Mouse (Mus musculus) midbrain, embryonic 14.5 days (tissue): Measurements from ENCODE around the gene Litaf. TPM values are rescaled to one million over a fixed set of nuclear protein-coding genes. Genes with fewer than 3 reads are reported as not detected.
"Not testable (repeated sequence)": the region's sequence is repeated elsewhere in the genome, so short reads cannot be mapped to it uniquely, and the experiment has no call there.

Source experiments
- ATAC-seq: fragments of 200-750 bp; cut with Nextera tagmentation; 2 replicates; pipeline ENCODE4 v1.8.0; 2017; ENCODE audit warnings: moderate number of reproducible peaks, moderate library complexity; ENCODE audit not compliant: low FRiP score, low TSS enrichment
- DNase-seq: peaks from one replicate; pipeline ENCODE4 v3.0.0-alpha.2; 2015
- H3K27ac ChIP-seq: fragments of 300-500 bp; sonication (generic); replicated peaks from 2 replicates; pipeline ENCODE4 v1.5.1; 2014; ENCODE audit warnings: mild to moderate bottlenecking, low read depth, low read length, moderate library complexity
- H3K27me3 ChIP-seq: fragments of 300-500 bp; sonication (generic); 2 replicates; pipeline ENCODE4 v1.6.1; 2014; ENCODE audit warnings: low read length, control low read depth, mixed read lengths; ENCODE audit not compliant: control insufficient read depth, insufficient read depth
- H3K36me3 ChIP-seq: fragments of 300-500 bp; sonication (generic); 2 replicates; pipeline ENCODE4 v1.6.1; 2014; ENCODE audit warnings: low read length, control low read depth; ENCODE audit not compliant: control insufficient read depth, insufficient read depth
- H3K4me1 ChIP-seq: fragments of 300-500 bp; sonication (generic); 2 replicates; pipeline ENCODE4 v1.6.1; 2014; ENCODE audit warnings: mild to moderate bottlenecking, antibody characterized with exemption, low read length, control low read depth; ENCODE audit not compliant: control insufficient read depth, insufficient read depth
- H3K4me2 ChIP-seq: fragments of 300-500 bp; sonication (generic); 2 replicates; pipeline ENCODE4 v1.6.1; 2014; ENCODE audit warnings: mild to moderate bottlenecking, low read length, moderate library complexity
- H3K4me3 ChIP-seq: fragments of 300-500 bp; sonication (generic); replicated peaks from 2 replicates; pipeline ENCODE4 v1.5.1; 2014; ENCODE audit warnings: low read depth, low read length
- H3K9ac ChIP-seq: fragments of 300-500 bp; sonication (generic); replicated peaks from 2 replicates; pipeline ENCODE4 v1.6.1; 2014; ENCODE audit warnings: mild to moderate bottlenecking, low read length, moderate library complexity
- H3K9me3 ChIP-seq: fragments of 300-500 bp; sonication (generic); 2 replicates; pipeline ENCODE4 v1.6.1; 2016; ENCODE audit warnings: low read length, control low read depth, mixed read lengths; ENCODE audit not compliant: control insufficient read depth
- WGBS: fragments of 180-500 bp; shearing (Covaris S2); extraction: QIAGEN DNeasy Blood & Tissue Kit; methylation state at CpG from one replicate; pipeline ENCODE4 v1.1.7; 2014; 5-methylcytosine and 5-hydroxymethylcytosine counted together
- polyA plus RNA-seq: library from polyadenylated mRNA; unstranded; fragments of >200 nt; fragmentation: Nextera tagmentation; extraction: Ambion mirVana; gene quantifications from 2 replicates; pipeline ENCODE4 v1.2.1, GENCODE M21; 2014

Litaf gene
- polyA plus RNA-seq, 1 experiment from 2014 or later, result 32.0 TPM

DNA sequence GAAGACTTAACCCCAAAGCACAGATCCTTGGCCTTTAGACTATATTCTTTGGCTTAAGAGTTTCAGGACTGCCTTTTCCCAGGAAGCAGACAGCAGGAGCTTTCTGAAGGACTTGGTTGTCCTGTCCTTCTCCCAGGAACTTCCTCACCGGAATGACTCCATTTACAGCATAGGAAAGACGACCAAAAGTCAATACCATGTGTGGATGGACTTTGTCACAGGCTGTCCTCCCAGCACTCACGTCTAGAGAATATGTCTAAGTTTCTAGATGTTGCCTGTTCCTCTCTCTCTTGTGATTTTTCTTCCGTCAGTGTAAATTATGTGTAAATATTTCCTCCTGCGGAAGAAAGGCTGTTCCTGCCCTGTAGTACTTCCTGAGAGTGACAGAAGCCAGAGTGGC, 81.4 kb downstream of the Litaf start:
- Histone ChIP-seq H3K4me1 (no peaks in the 10 kb centered on the region), H3K4me2 (no peak overlapping the region), H3K9ac (no peak overlapping the region), H3K36me3 (no peaks in the 10 kb centered on the region), H3K4me3 (no peak overlapping the region), H3K27ac (no peak overlapping the region), H3K9me3 (no peaks in the 10 kb centered on the region), H3K27me3 (no peaks in the 10 kb centered on the region)
- no peak for ATAC-seq
- DNase-seq, result no peak
- 91% methylated on average over 5 of the region's 5 CpGs for WGBS

DNA sequence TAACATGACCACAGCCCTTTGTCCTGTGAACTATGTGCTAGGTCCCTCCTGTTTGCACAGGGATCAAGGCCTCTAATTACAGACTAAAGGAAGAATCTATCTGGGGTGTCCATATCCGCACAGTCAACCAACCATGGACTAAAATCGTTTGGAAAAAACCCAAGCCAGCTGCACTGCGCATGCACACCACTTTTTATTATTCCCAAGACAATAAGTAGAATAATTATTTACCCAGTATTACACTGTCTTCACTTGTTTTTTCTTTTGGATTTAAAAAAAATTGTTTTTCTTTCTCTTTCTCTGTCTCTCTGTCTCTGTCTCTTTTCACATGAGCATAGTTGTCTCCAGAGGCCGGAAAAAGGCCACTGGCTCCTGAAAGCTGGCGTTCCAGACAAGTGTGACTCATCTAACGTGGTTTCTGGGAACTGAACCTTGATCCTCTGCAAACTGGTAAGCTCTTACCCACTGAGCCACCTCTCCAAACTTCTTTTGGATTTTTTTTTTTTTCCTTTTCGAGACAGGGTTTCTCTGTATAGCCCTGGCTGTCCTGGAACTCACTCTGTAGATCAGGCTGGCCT, 84.4 kb downstream of the Litaf start:
- no peak overlapping the region for H3K9ac ChIP-seq
- 80% methylated on average over 7 of the region's 7 CpGs for WGBS
- no peak for ATAC-seq
- no peaks in the 10 kb centered on the region for H3K4me1 ChIP-seq
- DNase-seq, result no peak
- H3K36me3 ChIP-seq, result no peaks in the 10 kb centered on the region
- no peak overlapping the region for H3K4me2 ChIP-seq
- no peak overlapping the region for H3K4me3 ChIP-seq
- no peaks in the 10 kb centered on the region for H3K27me3 ChIP-seq
- no peak overlapping the region for H3K27ac ChIP-seq
- H3K9me3 ChIP-seq, result no peaks in the 10 kb centered on the region

DNA sequence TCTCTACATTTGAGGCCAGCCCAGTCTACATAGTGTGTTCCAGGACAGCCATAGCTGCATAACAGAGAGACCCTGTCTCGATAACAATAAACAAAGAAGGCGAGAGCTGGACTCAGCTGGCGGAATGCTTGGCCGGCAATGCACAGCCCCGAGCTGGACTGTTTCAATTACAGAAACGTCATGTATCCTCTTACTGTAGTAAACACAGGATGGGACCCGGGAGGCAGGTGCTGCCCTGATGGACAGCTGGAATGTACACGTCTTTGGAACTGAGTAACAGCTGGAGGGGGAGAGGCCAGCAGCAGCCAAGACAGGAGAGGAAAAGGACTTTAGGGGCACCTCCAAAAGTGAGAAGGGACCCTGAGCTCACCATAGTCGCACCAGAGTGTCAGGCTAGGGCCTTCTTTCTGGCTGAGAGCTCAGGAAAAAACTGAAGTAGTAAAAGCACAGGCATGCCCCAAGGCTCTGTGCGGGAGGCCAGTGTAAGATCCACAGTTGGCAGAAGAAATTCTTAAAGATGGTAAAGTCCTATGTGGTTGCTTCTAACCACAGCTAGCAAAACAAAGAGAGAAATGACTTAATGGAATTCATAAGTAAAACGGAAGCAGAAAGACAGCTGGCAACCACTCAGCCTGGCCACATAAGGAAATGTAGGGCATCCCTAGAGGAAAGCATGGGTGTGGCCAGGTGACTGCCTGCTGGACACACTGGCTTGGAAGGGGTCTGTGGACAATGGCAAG, 86.7 kb downstream of the Litaf start:
- Histone ChIP-seq H3K27ac (no peak overlapping the region), H3K36me3 (no peaks in the 10 kb centered on the region), H3K4me2 (no peak overlapping the region), H3K9me3 (0 out of 2 replicates have a peak, but pooled peaks cover 3% of the 10 kb centered on the region), H3K4me1 (no peaks in the 10 kb centered on the region), H3K27me3 (no peaks in the 10 kb centered on the region), H3K9ac (no peak overlapping the region), H3K4me3 (no peak overlapping the region)
- ATAC-seq (no peak), DNase-seq (no peak)
- 64% methylated on average over 11 of the region's 11 CpGs for WGBS

DNA sequence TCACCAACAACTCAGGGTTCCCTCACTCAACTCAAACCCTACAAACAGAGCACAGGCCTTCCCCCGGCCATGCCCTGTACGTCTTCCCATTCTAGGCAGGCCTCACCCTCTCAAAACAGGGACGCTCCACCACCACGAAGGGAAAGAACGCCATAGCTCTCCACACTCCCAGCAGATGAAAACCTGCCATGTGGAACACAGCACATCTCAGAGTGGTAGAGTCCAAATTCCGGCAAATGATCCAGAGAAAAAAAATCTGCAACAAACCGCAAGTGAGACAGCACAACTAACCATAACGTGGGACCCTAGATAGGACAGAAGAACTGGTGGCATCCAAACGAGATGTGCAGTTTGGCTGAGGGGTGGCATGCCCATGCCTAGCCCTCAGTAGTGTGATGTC, 88.1 kb downstream of the Litaf start:
- no peak overlapping the region for H3K27ac ChIP-seq
- no peaks in the 10 kb centered on the region for H3K4me1 ChIP-seq
- no peaks in the 10 kb centered on the region for H3K27me3 ChIP-seq
- 95% methylated on average over 9 of the region's 9 CpGs for WGBS
- 0 out of 2 replicates have a peak, but pooled peaks cover 3% of the 10 kb centered on the region for H3K9me3 ChIP-seq
- no peak overlapping the region for H3K9ac ChIP-seq
- DNase-seq, result no peak
- H3K36me3 ChIP-seq, result no peaks in the 10 kb centered on the region
- no peak overlapping the region for H3K4me2 ChIP-seq
- ATAC-seq, result no peak
- H3K4me3 ChIP-seq, result no peak overlapping the region

DNA sequence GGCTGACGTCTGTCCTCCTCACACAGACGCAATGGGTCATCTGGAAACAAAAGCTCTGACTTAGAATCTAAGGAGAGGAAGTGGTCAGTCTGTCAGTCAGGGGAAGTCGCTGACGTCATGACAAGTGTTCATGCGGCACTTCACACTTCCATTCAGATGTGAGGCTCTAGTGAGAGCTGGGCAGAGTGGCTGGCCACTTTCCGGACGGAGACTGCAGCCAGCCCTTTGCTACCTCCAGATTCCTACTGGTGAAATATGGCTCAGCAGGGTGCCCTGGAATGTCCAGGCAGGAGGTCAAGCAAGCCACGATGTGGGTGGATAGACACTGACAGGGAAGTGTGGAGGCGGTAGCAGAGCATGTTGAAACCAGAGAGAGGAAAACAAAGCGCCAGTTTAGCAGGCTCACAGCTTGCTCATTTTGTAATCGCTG, 89.7 kb downstream of the Litaf start:
- no peaks in the 10 kb centered on the region for H3K36me3 ChIP-seq
- no peak overlapping the region for H3K27ac ChIP-seq
- H3K4me3 ChIP-seq, result no peak overlapping the region
- no peak overlapping the region for H3K9ac ChIP-seq
- no peaks in the 10 kb centered on the region for H3K27me3 ChIP-seq
- DNase-seq, result no peak
- no peaks in the 10 kb centered on the region for H3K4me1 ChIP-seq
- ATAC-seq, result no peak
- H3K4me2 ChIP-seq, result no peak overlapping the region
- WGBS, result 78% methylated on average over 11 of the region's 11 CpGs
- H3K9me3 ChIP-seq, result 0 out of 2 replicates have a peak, but pooled peaks cover 3% of the 10 kb centered on the region

DNA sequence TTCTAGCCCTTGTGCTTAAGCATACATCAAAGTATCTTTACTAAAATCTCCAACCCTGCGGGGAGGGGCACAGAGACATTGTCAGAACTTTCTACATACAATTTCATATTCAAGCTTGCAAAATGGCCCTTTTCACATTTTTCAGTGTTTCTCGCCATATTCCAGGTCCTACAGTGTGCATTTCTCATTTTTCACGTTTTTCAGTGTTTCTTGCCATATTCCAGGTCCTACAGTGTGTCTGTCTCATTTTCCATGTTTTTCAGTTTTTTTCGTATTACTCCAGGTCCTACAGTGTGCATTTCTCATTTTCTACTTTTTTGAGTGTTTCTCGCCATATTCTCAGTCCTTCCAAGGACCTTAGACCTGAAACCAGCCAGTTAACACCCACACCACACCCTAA, 91.0 kb downstream of the Litaf start:
- peak; percentile 75; the same call in 1 of the 2 replicates for ATAC-seq
- H3K9ac ChIP-seq, result no peak overlapping the region

DNA sequence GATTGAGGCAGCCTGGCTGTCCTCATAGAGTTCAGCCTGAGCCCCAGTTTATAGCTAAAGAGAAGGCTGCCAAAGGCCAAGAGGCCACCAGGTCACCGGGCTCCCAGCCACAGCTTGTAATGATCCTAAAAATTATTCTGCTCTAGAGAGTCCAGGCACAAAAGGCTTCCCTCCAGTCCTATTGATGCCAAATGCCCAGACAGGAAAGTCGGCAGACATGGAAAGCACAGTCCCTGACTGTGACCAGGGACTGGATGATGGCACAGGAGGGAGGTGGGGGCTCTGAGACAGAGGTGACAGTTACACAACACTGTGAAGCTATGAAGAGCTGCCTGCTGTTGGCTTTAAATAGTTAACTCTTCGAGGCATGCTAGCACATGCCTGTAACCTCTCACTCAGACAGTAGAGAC, 91.9 kb downstream of the Litaf start:
- Histone ChIP-seq H3K4me1 (no peaks in the 10 kb centered on the region), H3K9ac (no peak overlapping the region), H3K4me3 (no peak overlapping the region), H3K4me2 (no peak overlapping the region), H3K27me3 (no peaks in the 10 kb centered on the region), H3K9me3 (0 out of 2 replicates have a peak, but pooled peaks cover 3% of the 10 kb centered on the region), H3K36me3 (no peaks in the 10 kb centered on the region), H3K27ac (no peak overlapping the region)
- 40% methylated on average over 3 of the region's 3 CpGs for WGBS
- ATAC-seq (no peak), DNase-seq (no peak)

More for the DNA sequence above, 91.0 kb downstream of the Litaf start:
- Histone ChIP-seq H3K4me2 (no peak overlapping the region), H3K36me3 (no peaks in the 10 kb centered on the region), H3K27me3 (no peaks in the 10 kb centered on the region), H3K4me3 (no peak overlapping the region), H3K27ac (no peak overlapping the region), H3K9me3 (0 out of 2 replicates have a peak, but pooled peaks cover 3% of the 10 kb centered on the region), H3K4me1 (no peaks in the 10 kb centered on the region)
- WGBS, result 84% methylated on average over 5 of the region's 5 CpGs
- DNase-seq, result no peak

DNA sequence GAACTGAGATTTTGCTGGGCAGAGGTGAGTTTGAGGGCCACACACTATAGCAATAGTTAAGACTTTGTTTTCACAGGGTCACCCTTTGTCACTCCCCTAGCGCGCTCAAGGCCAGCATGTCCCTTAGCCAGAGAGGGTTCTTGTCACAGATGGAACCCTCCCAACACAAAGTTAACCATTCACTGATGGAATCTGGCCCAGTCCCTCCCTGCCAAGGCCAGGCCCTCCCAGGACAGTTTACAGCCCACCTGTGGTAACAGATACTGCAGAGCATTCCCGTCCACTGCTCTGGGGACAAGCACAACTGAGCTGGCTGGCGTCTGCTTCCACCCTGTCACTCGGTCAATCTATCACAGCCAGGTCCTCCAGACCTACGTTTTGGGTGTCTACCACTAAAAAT, 93.7 kb downstream of the Litaf start:
- Histone ChIP-seq H3K27me3 (no peaks in the 10 kb centered on the region), H3K4me2 (no peak overlapping the region), H3K9ac (no peak overlapping the region), H3K36me3 (no peaks in the 10 kb centered on the region), H3K9me3 (0 out of 2 replicates have a peak, but pooled peaks cover 3% of the 10 kb centered on the region), H3K4me3 (no peak overlapping the region), H3K27ac (no peak overlapping the region), H3K4me1 (no peaks in the 10 kb centered on the region)
- WGBS, result 90% methylated on average over 6 of the region's 6 CpGs
- DNase-seq (no peak), ATAC-seq (no peak)

DNA sequence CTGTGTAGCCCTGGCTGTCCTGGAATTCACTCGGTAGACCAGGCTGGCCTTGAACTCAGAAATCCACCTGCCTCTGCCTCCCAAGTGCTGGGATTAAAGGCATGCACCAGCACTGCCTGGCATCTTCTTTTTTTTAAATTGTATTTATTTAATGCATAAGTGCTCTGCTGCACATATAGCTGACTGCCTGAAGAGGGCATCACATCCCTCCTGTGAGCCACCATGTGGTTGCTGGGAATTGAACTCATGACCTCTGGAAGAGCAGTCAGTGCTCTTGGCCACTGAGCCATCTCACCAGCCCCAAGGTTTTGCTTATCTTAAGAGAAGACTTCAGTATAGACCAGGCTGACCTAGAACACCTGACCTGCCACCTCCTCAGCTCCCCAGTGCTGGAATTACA, 96.0 kb downstream of the Litaf start:
- not testable (repeated sequence) for H3K4me1 ChIP-seq, H3K4me2 ChIP-seq, H3K27me3 ChIP-seq, ATAC-seq, H3K27ac ChIP-seq, DNase-seq, H3K4me3 ChIP-seq, H3K9ac ChIP-seq, H3K9me3 ChIP-seq, H3K36me3 ChIP-seq
- 81% methylated on average over 1 of the region's 1 CpGs for WGBS
